ENCODE assay signal across 32 mouse cellular contexts in genomic region chr8:99736190-99736589, GRCm38 (mm10).
DNase-seq lines count a peak whose midpoint lies in the region; ATAC-seq lines count a peak whose summit lies in the region.
"Had no signal": no experiment of that assay in that cellular context is flagged by ENCODE, and none has a peak within 500 bp of the region (broad histone marks: within the 10 kb centered on the region; RNA-seq: fewer than 3 reads in every experiment).

No protein-coding gene starts in this region.

- no peak for DNase-seq in frontal cortex, postnatal 25 days (ENCODE audit: low spot score in 2 of 2)
- peak; percentile 20 for DNase-seq in brain, adult 2 months (ENCODE audit: low read depth, low spot score)
- peak; percentile 73 for DNase-seq in brain, embryonic 18.5 days (ENCODE audit: low read depth, low spot score)
- DNase-seq: adrenal gland, adult 2 months; adrenal gland, postnatal 14 days; B cell, adult 2 months; cerebellum, adult 11-12 months; cerebellum, adult 8-10 months; cerebellum, postnatal 10 days; cerebellum, postnatal 36 days; embryo, embryonic 11 days; gastrocnemius, postnatal 10 days; gastrocnemius, postnatal 36 days; heart, adult 2 months; heart, postnatal 14 days; heart, postnatal 4 days; kidney, adult 18-20 months had no signal

- H3K4me1 ChIP-seq in forebrain, embryonic 15.5 days, result no peaks in the 10 kb centered on the region
- no peaks in the 10 kb centered on the region for H3K4me1 ChIP-seq in forebrain, embryonic 12.5 days
- H3K4me1 ChIP-seq: embryonic facial prominence, embryonic 10.5 days; embryonic facial prominence, embryonic 13.5 days; heart, embryonic 10.5 days; heart, embryonic 13.5 days had no signal

- no peak overlapping the region for H3K4me2 ChIP-seq in forebrain, embryonic 15.5 days (replicated peaks)
- no peak overlapping the region for H3K4me2 ChIP-seq in forebrain, embryonic 12.5 days
- H3K4me2 ChIP-seq: embryonic facial prominence, embryonic 13.5 days; heart, embryonic 13.5 days; hindbrain, embryonic 14.5 days had no signal

- 77% methylated on average over 2 of the region's 2 CpGs for WGBS in forebrain, embryonic 15.5 days
- 87% methylated on average over 2 of the region's 2 CpGs for WGBS in forebrain, embryonic 12.5 days

- H3K36me3 ChIP-seq in forebrain, embryonic 15.5 days, result no peaks in the 10 kb centered on the region
- H3K36me3 ChIP-seq in forebrain, embryonic 12.5 days (replicated peaks), result no peaks in the 10 kb centered on the region
- H3K36me3 ChIP-seq: embryonic facial prominence, embryonic 10.5 days; embryonic facial prominence, embryonic 13.5 days; G1E; heart, embryonic 10.5 days; heart, embryonic 13.5 days had no signal

- no peak overlapping the region for H3K4me3 ChIP-seq in forebrain, embryonic 15.5 days
- no peak overlapping the region for H3K4me3 ChIP-seq in forebrain, embryonic 12.5 days (replicated peaks)
- H3K4me3 ChIP-seq: embryonic facial prominence, embryonic 10.5 days; embryonic facial prominence, embryonic 13.5 days; erythroblast, embryonic 14.5 days; heart, adult 2 months; heart, embryonic 10.5 days; heart, embryonic 13.5 days had no signal

- H3K9ac ChIP-seq in forebrain, embryonic 15.5 days (replicated peaks), result no peak overlapping the region
- H3K9ac ChIP-seq in forebrain, embryonic 12.5 days, result no peak overlapping the region
- H3K9ac ChIP-seq: embryonic facial prominence, embryonic 13.5 days; heart, embryonic 13.5 days; hindbrain, embryonic 14.5 days had no signal

- ATAC-seq in forebrain, embryonic 15.5 days (replicated peaks), result no peak
- ATAC-seq in forebrain, embryonic 12.5 days (ENCODE audit: low FRiP score), result no peak
- ATAC-seq in frontal cortex, adult (ENCODE audit: low TSS enrichment), result peak; percentile 81
- no peak for ATAC-seq in megakaryocyte progenitor cell, adult 5-6 weeks (replicated peaks; ENCODE audit: poor library complexity)
- ATAC-seq: hindbrain, postnatal 0 days; inflammation-experienced regulatory T-cells, adult 6 months; intestine, embryonic 16.5 days had no signal

- H3K27me3 ChIP-seq in forebrain, embryonic 15.5 days, result no peaks in the 10 kb centered on the region
- no peaks in the 10 kb centered on the region for H3K27me3 ChIP-seq in forebrain, embryonic 12.5 days
- H3K27me3 ChIP-seq: CH12.LX; embryonic facial prominence, embryonic 13.5 days; heart, embryonic 13.5 days had no signal

- 0 out of 2 replicates have a peak overlapping the region, but pooled peaks have one; percentile 42 for H3K27ac ChIP-seq in forebrain, embryonic 15.5 days (replicated peaks)
- no peak overlapping the region for H3K27ac ChIP-seq in forebrain, embryonic 12.5 days
- H3K27ac ChIP-seq: embryonic facial prominence, embryonic 10.5 days; embryonic facial prominence, embryonic 13.5 days; heart, adult 2 months; heart, embryonic 10.5 days; heart, embryonic 13.5 days; hindbrain, embryonic 14.5 days; hindbrain, postnatal 0 days had no signal

- H3K9me3 ChIP-seq in forebrain, embryonic 15.5 days, result no peaks in the 10 kb centered on the region
- no peaks in the 10 kb centered on the region for H3K9me3 ChIP-seq in forebrain, embryonic 12.5 days
- H3K9me3 ChIP-seq: embryonic facial prominence, embryonic 10.5 days; embryonic facial prominence, embryonic 13.5 days; G1E; heart, embryonic 10.5 days; heart, embryonic 13.5 days had no signal

Comparison
In these comparisons a context has a peak if more than half of its experiments do, and no peak if none do; other contexts are left out.
1. DNase-seq: peak in brain, adult 2 months (single experiment) and brain, embryonic 18.5 days (single experiment); none in frontal cortex, postnatal 25 days (0 of 2).